Mouse (Mus musculus): ENCODE measurements around the gene Prkab2. TPM values are rescaled to one million over a fixed set of nuclear protein-coding genes. Genes with fewer than 3 reads are reported as not detected.

Prkab2 gene
- polyA plus RNA-seq, 1 experiment: 8.8 TPM

DNA sequence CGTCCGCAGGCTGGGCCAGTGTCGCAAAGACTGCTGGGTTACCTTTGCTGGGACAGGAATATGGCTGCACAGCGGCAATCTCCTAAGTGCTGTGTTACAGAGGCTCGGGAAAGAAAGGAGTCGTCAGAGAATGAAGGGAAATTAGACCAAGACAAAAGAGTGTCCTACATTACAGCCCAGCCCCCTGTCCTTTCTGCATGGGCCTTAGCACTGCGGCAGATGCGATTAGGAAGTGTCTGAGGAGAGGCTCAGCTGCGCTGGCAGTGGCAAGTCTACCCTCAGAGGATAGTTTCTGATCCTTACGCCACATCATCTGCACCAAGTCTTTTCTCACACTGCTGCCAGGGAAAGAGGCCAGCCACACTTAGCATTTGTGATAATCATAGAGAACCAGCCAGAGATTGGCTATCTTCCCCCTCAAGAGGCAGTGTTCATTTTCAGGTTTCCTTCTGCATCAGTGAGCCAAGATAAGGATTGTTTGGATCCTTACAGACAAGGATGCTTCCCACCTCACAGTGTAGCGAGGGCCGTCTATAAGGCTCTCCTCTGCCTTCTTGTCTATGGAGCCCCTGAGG, 33.5 kb downstream of the Prkab2 start:
- Histone ChIP-seq H3K79me2 (ENCODE audit: control insufficient read depth, insufficient read depth) (no peaks in the 10 kb centered on the region), H3K27me3 (ENCODE audit: control insufficient read depth, insufficient read depth, insufficient read length) (no peaks in the 10 kb centered on the region), H3K4me3 (no peak overlapping the region), H3K36me3 (ENCODE audit: control insufficient read depth, insufficient read depth) (peaks cover 15% of the 10 kb centered on the region), H3ac (ENCODE audit: control insufficient read depth, insufficient read length) (no peak overlapping the region), H3K4me2 (ENCODE audit: low read depth) (no peak overlapping the region)
- no peak for TF ChIP-seq MAX (IDR thresholded peaks at IDR 0.05; ENCODE audit: low read depth)
- no peak for TF ChIP-seq REST (IDR thresholded peaks at IDR 0.05; ENCODE audit: insufficient read depth, insufficient read length)
- no peak for TF ChIP-seq MYOD1 (IDR thresholded peaks at IDR 0.05; ENCODE audit: control insufficient read depth in 1 of 3, insufficient read length in 2 of 3, low read depth in 2 of 3)
- no peak for TF ChIP-seq MYOG (IDR thresholded peaks at IDR 0.05; ENCODE audit: control insufficient read depth in 1 of 3, insufficient read depth in 1 of 3, insufficient read length in 2 of 3, low read depth in 2 of 3)
- no peak for TF ChIP-seq POLR2AphosphoS2 (IDR thresholded peaks at IDR 0.05; ENCODE audit: insufficient read length, low read depth)
- TF ChIP-seq E2F4 (IDR thresholded peaks at IDR 0.05; ENCODE audit: insufficient read depth): no peak
- TF ChIP-seq USF1 (IDR thresholded peaks at IDR 0.05; ENCODE audit: low read depth): no peak
- TF ChIP-seq TCF12 (IDR thresholded peaks at IDR 0.05; ENCODE audit: insufficient read depth, poor library complexity, severe bottlenecking): no peak
- TF ChIP-seq TCF3 (IDR thresholded peaks at IDR 0.05; ENCODE audit: insufficient read length, low read depth): no peak
- TF ChIP-seq POLR2A (IDR thresholded peaks at IDR 0.05; ENCODE audit: insufficient read length, low read depth): no peak
- no peak for TF ChIP-seq SRF (IDR thresholded peaks at IDR 0.05; ENCODE audit: control insufficient read depth, insufficient read length, low read depth)
- TF ChIP-seq CEBPB (IDR thresholded peaks at IDR 0.05; ENCODE audit: insufficient read depth, poor library complexity, severe bottlenecking): no peak

DNA sequence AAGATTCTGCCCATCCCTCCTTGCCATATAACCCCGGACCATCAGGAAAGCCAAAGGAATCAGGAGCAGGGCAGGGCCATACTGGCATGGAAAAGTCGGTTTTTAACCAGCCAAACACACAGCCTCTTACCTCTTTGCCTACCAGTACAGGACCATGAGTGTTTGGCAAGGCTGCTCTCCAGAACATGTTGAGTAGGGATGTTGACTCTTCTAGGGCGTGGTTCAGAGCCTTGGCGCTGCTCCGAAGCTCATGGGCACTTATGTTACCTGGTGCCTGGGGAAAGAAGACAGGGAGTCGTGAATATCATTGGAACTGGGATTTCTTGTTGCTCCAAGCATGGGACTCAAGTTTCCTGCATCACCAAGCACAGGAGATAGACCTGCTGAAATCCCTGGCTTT, 35.8 kb downstream of the Prkab2 start:
- Histone ChIP-seq H3K27me3 (ENCODE audit: control insufficient read depth, insufficient read depth, insufficient read length) (no peaks in the 10 kb centered on the region), H3K36me3 (ENCODE audit: control insufficient read depth, insufficient read depth) (peaks cover 15% of the 10 kb centered on the region), H3K79me2 (ENCODE audit: control insufficient read depth, insufficient read depth) (no peaks in the 10 kb centered on the region), H3K4me2 (ENCODE audit: low read depth) (no peak overlapping the region), H3K4me3 (no peak overlapping the region), H3ac (ENCODE audit: control insufficient read depth, insufficient read length) (no peak overlapping the region)
- no peak for TF ChIP-seq REST (IDR thresholded peaks at IDR 0.05; ENCODE audit: insufficient read depth, insufficient read length)
- no peak for TF ChIP-seq MYOD1 (IDR thresholded peaks at IDR 0.05; ENCODE audit: control insufficient read depth in 1 of 3, insufficient read length in 2 of 3, low read depth in 2 of 3)
- TF ChIP-seq POLR2AphosphoS2 (IDR thresholded peaks at IDR 0.05; ENCODE audit: insufficient read length, low read depth): no peak
- no peak for TF ChIP-seq TCF12 (IDR thresholded peaks at IDR 0.05; ENCODE audit: insufficient read depth, poor library complexity, severe bottlenecking)
- TF ChIP-seq USF1 (IDR thresholded peaks at IDR 0.05; ENCODE audit: low read depth): no peak
- no peak for TF ChIP-seq CEBPB (IDR thresholded peaks at IDR 0.05; ENCODE audit: insufficient read depth, poor library complexity, severe bottlenecking)
- no peak for TF ChIP-seq MYOG (IDR thresholded peaks at IDR 0.05; ENCODE audit: control insufficient read depth in 1 of 3, insufficient read depth in 1 of 3, insufficient read length in 2 of 3, low read depth in 2 of 3)
- TF ChIP-seq POLR2A (IDR thresholded peaks at IDR 0.05; ENCODE audit: insufficient read length, low read depth): no peak
- no peak for TF ChIP-seq E2F4 (IDR thresholded peaks at IDR 0.05; ENCODE audit: insufficient read depth)

DNA sequence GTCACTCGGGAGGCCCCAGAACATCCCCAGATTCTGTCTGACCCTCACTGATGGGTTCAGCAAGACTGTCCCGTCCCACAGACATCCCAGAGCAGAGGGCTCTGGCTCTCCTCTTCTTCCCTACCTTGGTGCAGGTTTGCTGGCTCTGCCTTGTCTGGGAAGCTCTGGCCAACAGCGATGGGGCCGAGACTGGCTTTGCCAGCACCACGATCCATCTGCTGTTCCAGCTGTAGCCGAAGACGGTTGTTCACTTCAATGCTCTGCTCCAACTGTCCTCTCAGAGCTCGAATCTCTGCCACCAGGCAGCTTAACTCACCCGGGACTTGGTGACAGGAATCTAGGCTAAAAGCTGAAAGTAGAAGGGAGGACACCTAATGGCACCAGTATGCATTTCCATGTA, 38.9 kb downstream of the Prkab2 start:
- H3K36me3 ChIP-seq (ENCODE audit: control insufficient read depth, insufficient read depth): peaks cover 17% of the 10 kb centered on the region
- no peaks in the 10 kb centered on the region for H3K27me3 ChIP-seq (ENCODE audit: control insufficient read depth, insufficient read depth, insufficient read length)

DNA sequence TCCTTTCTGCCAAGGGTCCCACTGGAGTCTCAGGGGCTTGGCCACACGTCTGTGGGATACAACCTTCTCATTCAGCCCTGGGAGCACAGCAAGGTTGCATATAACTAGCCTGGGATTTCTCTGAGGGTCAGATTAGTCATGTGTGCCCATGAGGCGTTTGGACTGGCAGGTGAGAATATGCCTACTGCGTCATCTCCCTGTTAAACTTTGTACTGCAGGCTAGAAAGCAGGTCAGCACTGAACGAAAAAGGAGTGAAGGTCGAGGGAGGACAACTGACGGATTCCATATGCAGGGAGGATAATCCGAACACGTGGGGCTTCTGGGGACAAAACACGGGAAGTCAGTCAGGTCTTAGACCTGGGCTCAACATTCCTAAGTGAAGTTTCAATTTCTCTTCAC, 39.3 kb downstream of the Prkab2 start:
- H3K27me3 ChIP-seq (ENCODE audit: control insufficient read depth, insufficient read depth, insufficient read length): no peaks in the 10 kb centered on the region
- no peak overlapping the region for H3ac ChIP-seq (ENCODE audit: control insufficient read depth, insufficient read length)
- no peak for TF ChIP-seq USF1 (IDR thresholded peaks at IDR 0.05; ENCODE audit: low read depth)
- TF ChIP-seq TCF3 (IDR thresholded peaks at IDR 0.05; ENCODE audit: insufficient read length, low read depth): no peak
- TF ChIP-seq TCF12 (IDR thresholded peaks at IDR 0.05; ENCODE audit: insufficient read depth, poor library complexity, severe bottlenecking): no peak
- TF ChIP-seq REST (IDR thresholded peaks at IDR 0.05; ENCODE audit: insufficient read depth, insufficient read length): no peak
- no peak for TF ChIP-seq MAX (IDR thresholded peaks at IDR 0.05; ENCODE audit: low read depth)
- no peak for TF ChIP-seq POLR2A (IDR thresholded peaks at IDR 0.05; ENCODE audit: insufficient read length, low read depth)
- no peak for TF ChIP-seq MYOG (IDR thresholded peaks at IDR 0.05; ENCODE audit: control insufficient read depth in 1 of 3, insufficient read depth in 1 of 3, insufficient read length in 2 of 3, low read depth in 2 of 3)
- TF ChIP-seq MYOD1 (IDR thresholded peaks at IDR 0.05; ENCODE audit: control insufficient read depth in 1 of 3, insufficient read length in 2 of 3, low read depth in 2 of 3): no peak
- no peak overlapping the region for H3K4me3 ChIP-seq
- no peak overlapping the region for H3K4me2 ChIP-seq (ENCODE audit: low read depth)
- H3K36me3 ChIP-seq (ENCODE audit: control insufficient read depth, insufficient read depth): peaks cover 17% of the 10 kb centered on the region
- H3K79me2 ChIP-seq (ENCODE audit: control insufficient read depth, insufficient read depth): no peaks in the 10 kb centered on the region

More for the DNA sequence above, 38.9 kb downstream of the Prkab2 start:
- TF ChIP-seq MYOD1 (IDR thresholded peaks at IDR 0.05; ENCODE audit: control insufficient read depth in 1 of 3, insufficient read length in 2 of 3, low read depth in 2 of 3) (no peak), REST (IDR thresholded peaks at IDR 0.05; ENCODE audit: insufficient read depth, insufficient read length) (no peak), E2F4 (IDR thresholded peaks at IDR 0.05; ENCODE audit: insufficient read depth) (no peak)
- Histone ChIP-seq H3K4me3 (no peak overlapping the region), H3K4me2 (ENCODE audit: low read depth) (no peak overlapping the region), H3ac (ENCODE audit: control insufficient read depth, insufficient read length) (no peak overlapping the region), H3K79me2 (ENCODE audit: control insufficient read depth, insufficient read depth) (no peaks in the 10 kb centered on the region)

DNA sequence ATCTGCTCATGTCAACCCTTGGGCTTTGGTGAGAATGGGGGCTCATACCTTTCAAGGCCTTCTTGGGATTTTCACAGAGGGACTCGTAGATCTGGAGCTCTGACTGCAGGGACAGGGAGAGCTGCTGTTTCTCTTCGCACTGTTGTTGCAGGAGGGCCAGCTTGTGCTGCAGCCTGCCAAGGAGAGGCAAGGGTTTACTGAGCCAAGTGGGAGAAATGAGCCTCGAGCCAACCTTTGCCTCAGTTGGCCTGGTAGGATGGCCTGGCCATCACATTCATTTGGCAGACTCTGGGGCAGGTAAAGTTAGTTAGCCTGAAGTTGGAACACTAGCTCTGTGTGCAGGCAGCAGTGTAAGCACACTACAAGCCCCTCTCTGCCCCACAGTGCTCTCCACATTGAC, 41.1 kb downstream of the Prkab2 start:
- TF ChIP-seq TCF3 (IDR thresholded peaks at IDR 0.05; ENCODE audit: insufficient read length, low read depth) (no peak), E2F4 (IDR thresholded peaks at IDR 0.05; ENCODE audit: insufficient read depth) (no peak), TCF12 (IDR thresholded peaks at IDR 0.05; ENCODE audit: insufficient read depth, poor library complexity, severe bottlenecking) (no peak), MAX (IDR thresholded peaks at IDR 0.05; ENCODE audit: low read depth) (no peak), SRF (IDR thresholded peaks at IDR 0.05; ENCODE audit: control insufficient read depth, insufficient read length, low read depth) (no peak), MYOD1 (IDR thresholded peaks at IDR 0.05; ENCODE audit: control insufficient read depth in 1 of 3, insufficient read length in 2 of 3, low read depth in 2 of 3) (no peak), REST (IDR thresholded peaks at IDR 0.05; ENCODE audit: insufficient read depth, insufficient read length) (no peak), POLR2AphosphoS2 (IDR thresholded peaks at IDR 0.05; ENCODE audit: insufficient read length, low read depth) (no peak), MYOG (IDR thresholded peaks at IDR 0.05; ENCODE audit: control insufficient read depth in 1 of 3, insufficient read depth in 1 of 3, insufficient read length in 2 of 3, low read depth in 2 of 3) (no peak), USF1 (IDR thresholded peaks at IDR 0.05; ENCODE audit: low read depth) (no peak), POLR2A (IDR thresholded peaks at IDR 0.05; ENCODE audit: insufficient read length, low read depth) (no peak), CEBPB (IDR thresholded peaks at IDR 0.05; ENCODE audit: insufficient read depth, poor library complexity, severe bottlenecking) (no peak)
- no peaks in the 10 kb centered on the region for H3K79me2 ChIP-seq (ENCODE audit: control insufficient read depth, insufficient read depth)
- no peaks in the 10 kb centered on the region for H3K27me3 ChIP-seq (ENCODE audit: control insufficient read depth, insufficient read depth, insufficient read length)
- H3K4me2 ChIP-seq (ENCODE audit: low read depth): no peak overlapping the region
- no peak overlapping the region for H3K4me3 ChIP-seq
- H3K36me3 ChIP-seq (ENCODE audit: control insufficient read depth, insufficient read depth): peaks cover 13% of the 10 kb centered on the region
- no peak overlapping the region for H3ac ChIP-seq (ENCODE audit: control insufficient read depth, insufficient read length)

Data from myocyte (in vitro differentiated cells).